Mouse (Mus musculus) frontal cortex, postnatal 25 days (tissue): ENCODE results near the gene Pkig.
A peak's percentile ranks its signal among the peaks of the same experiment; 100 is the strongest.
"Not testable (repeated sequence)": the region's sequence is repeated elsewhere in the genome, so short reads cannot be mapped to it uniquely, and the experiment has no call there.

Experiments used
- DNase-seq, 2 experiments: peaks; one replicate each; pipeline ENCODE4 v3.0.0; 2022; ENCODE audit warnings: low spot score in 2 of 2

Pkig gene

DNA sequence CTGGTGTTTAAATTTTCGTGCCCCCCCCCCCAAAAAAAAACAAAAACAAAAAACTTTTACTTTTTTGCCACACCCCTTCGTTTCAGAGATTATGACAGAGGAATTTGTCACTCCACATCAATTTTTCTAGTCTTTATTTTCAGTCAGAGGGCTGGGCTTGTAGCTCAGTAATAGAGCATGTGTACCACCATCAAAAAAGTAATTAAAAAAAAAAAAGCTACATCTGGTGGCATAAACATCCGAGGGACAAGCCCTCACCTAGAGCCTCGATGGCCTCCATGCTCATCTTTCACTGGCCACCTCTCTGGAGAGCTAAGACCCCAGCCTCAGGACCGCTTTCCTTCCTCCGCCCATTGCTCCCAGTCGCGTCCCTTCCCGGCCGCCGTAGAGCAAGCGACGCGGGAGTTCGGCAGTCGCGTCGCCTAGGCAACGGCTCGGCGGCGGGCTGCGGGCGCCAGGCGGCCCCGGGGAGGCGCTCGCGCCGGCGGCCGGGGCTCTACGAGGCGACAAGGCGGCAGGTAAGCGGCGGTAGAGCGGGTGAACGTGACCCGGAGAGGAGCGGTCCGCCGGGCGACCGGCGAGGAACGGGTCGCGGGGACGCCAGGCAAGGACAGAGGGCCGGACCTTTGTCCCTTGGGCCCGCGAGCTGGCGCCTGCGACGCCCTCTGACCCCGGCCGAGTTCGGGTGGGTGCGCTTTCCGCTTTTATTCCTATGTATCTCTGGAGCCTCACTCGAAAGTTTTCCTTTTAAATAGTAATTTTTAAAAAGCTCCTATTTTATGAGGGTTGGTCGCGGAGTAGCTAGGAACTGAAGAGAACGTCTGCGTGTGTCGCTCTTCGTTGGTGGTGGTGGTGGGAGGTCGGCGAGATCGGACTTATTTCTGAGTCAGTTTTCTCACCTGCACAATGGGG, at the start of gene Pkig:
Pkig (plus strand) TSS at position 412 of the 912 bp plus-strand sequence.
- DNase-seq = peak; percentile 65 to 74

GRCm38 (mm10) chr2:163609281-163609975, 48.8 kb upstream of the Pkig start:
- no peak for DNase-seq

DNA sequence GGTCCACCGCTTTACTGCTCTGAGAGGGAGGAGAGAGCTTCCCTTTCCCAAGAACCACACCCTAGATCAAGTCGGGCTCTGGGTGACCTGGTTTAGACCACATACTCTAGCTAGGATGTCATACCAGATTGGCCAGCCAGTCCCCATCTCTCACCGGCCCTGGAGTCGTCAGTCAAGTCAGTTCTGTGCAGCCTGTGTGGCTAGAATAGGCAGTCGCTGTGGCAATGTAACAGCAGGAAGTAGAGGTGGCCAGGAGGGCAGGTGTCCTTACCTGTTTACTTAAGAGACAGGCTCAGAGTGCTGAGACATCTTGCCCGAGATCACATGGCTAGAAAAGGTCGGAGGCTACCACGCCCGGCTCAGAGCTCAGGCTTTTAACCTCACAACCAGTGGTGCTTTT, 47.0 kb upstream of the Pkig start:
- DNase-seq = no peak

DNA sequence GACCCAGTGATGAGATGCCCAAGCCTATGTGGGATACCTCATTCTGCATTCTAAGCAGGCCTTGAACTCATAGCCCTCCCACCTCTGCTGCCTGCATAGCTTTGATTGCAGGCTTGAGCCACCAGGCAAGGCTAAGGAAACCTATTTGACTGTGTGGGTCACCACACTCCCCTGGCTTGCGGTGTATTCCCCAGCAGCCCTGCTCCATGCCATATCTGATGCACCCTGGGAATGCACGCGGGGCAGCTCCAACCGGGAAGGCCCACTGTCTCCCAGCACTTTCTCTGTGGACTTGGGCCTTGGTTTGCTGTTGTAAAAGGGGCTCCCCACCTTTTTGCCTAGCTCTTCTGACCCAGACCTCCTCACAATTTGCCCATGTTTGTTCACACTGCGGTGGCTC, 45.0 kb upstream of the Pkig start:
- DNase-seq = no peak

DNA sequence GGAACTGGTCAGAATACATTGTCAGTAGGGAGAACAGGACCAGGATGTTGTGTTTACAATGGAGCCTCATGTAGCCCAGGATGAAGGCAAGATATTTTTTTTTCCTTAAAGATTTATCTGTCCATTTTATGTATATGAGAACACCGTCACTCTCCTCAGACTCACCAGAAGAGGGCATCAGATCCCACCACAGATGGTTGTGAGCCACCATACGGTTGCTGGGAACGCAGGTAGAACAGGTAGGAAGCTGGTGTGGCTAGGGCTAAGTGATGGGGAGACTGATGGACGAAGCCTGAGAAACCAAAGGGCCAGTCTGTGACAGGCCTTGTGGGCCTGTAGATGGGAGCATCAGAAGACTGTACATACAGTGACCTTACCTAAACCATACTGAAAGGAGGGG, 44.2 kb upstream of the Pkig start:
- DNase-seq = no peak

DNA sequence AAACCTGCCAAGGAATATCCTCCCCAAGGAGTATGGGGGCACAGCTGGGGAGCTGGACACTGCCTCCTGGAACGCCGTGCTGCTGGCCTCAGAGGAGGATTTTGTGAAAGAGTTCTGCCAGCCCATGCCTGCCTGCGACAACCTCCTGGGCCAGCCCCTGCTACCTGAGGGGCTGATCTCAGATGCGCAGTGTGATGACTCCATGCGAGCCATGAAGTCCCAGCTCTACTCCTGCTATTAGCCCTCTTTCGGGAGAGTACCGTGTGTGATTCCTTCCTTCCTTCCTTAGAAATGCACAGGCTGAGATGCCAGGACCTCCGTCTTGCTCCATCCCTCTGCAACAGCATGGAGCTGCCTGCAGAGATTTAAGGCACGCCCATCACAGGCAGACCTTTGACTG, 42.8 kb upstream of the Pkig start:
- no peak for DNase-seq

- no peak for DNase-seq
These were observed 42.1 kb upstream of the Pkig start for GRCm38 (mm10) chr2:163615906-163616651.

- DNase-seq = no peak
These were observed 41.4 kb upstream of the Pkig start for GRCm38 (mm10) chr2:163616652-163617227.

GRCm38 (mm10) chr2:163617232-163617863, 40.8 kb upstream of the Pkig start:
- DNase-seq = no peak

GRCm38 (mm10) chr2:163617874-163618273, 40.3 kb upstream of the Pkig start:
- no peak for DNase-seq

DNA sequence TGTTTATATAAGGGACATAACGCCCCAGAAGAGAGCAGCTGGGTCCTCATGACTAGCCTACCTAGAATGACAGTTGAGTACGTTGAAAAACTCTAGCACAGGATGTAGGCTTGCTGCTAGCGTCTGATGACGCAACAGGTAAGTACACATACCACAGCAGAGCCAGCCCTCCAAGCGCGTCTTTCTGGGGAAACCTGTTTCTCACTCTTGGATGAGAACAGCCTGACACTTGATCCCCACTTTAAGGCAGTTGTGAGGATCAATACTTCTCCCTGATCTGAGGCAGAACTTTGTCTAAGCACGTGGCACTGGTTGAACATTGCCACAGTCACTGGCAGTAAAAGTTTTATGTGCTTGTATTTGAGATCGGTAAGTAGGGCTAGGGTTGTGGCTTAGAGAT, 37.7 kb upstream of the Pkig start:
- no peak for DNase-seq

GRCm38 (mm10) chr2:163621401-163621800, 36.8 kb upstream of the Pkig start:
- DNase-seq = not testable (repeated sequence)

- no peak for DNase-seq
These were observed 27.0 kb upstream of the Pkig start for GRCm38 (mm10) chr2:163631223-163631622.

DNA sequence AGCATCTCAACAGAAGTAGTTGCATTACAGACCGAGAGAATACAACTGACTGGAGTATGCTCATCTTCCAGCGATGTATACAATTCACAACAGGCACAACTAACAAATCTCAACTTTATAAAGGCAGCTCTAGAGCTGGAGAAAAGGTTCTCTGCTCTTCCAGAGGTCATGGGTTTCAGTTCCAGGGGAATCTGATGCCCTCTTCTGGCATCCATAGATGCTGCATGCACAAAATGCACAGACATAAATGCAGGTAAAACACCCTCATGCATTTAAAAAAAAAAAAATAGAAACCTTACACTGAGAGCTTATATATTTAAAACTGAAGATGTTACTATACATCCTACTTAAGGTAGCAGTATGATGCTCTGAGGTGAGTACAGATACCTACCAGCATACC, 26.5 kb upstream of the Pkig start:
- DNase-seq = no peak

DNA sequence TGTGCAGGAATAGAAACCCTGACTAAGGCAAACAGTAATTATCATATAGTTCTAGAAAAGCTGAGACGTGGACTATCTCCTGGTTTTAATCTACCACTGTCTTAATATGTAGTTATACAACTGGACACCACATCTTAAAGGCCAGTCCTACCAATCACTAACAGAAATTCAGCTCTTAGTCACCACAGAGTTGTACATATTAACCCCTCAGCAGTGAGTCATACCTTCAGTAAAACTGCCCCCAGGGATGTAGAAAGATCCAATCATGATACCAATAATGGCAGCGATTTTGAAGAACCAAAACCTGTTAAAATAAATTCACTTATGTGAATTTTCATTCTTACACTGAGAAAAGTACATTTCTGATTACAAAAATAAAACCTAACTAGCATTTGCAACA, 24.0 kb upstream of the Pkig start:
- no peak for DNase-seq

GRCm38 (mm10) chr2:163636057-163636456, 22.1 kb upstream of the Pkig start:
- no peak for DNase-seq

DNA sequence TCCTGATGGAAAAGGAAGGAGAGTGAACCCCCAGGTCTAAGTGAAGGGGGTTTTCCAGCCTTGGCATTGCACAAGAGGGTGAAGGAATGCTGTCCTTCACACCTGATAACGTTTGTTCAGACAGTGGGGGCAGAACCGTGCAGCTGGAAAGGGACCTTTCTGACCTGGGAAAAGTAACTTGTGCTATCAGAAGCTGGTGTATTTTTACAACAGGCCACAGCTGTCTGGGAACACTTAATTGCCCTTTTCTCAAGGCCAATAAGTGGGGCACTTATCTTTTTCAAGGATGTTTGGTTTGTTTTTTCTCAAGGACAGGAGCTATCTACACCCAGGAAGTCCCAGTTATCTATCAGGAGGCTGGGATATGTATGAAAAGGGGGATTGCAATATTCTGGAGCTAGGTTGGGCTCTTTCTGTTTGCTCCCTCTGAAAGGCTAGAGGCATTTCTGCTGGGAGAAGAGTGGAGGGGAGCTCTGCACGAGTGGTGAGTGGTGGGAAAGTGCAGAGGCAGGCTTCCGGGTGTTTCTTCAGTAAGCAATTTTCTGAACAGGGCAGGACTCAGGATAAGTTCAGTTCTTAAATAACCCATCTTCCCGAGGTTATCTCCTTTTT, 20.4 kb upstream of the Pkig start:
- no peak for DNase-seq

DNA sequence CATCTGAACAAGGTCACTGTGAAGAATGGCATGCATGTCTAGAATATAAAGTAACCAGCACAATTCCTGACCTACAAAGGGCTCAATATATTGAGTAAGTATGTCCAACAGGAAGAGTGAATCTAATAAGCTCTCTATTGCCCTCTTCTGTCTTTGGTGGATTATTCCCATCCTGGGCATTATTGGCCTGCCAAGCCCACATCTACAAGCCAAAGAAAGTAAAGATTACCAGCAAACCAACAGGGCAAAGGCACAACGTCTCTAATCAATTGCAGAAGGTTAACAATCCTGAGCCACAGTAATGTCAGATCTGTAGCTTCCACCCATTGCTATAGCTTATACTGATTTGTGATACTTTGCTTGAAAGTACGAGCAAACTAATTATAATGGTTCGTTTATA, 17.7 kb upstream of the Pkig start:
- DNase-seq = no peak

- DNase-seq = no peak
These were observed 16.5 kb upstream of the Pkig start for GRCm38 (mm10) chr2:163641681-163642080.

GRCm38 (mm10) chr2:163642685-163643575, 15.3 kb upstream of the Pkig start:
- DNase-seq = no peak
